Mouse (Mus musculus) E14TG2a.4 (cell line): ENCODE data around the gene Dnajb4.

Experiments used
- CTCF ChIP-seq: conservative IDR thresholded peaks from 2 replicates; pipeline ENCODE4 v1.5.1; 2014; ENCODE audit warnings: low read length
- NANOG ChIP-seq: IDR thresholded peaks from 2 replicates; pipeline ENCODE4 v1.6.1; 2014; ENCODE audit warnings: borderline replicate concordance, low read length, mixed read lengths
- POU5F1 ChIP-seq: IDR thresholded peaks from 2 replicates; pipeline ENCODE4 v1.6.1; 2014; ENCODE audit warnings: low read length, borderline replicate concordance

GRCm38 (mm10) chr3:152166099-152166423, 44.0 kb downstream of the Dnajb4 start, which contains the start of gene Gipc2:
- TF ChIP-seq CTCF (no peak), POU5F1 (no peak), NANOG (no peak)
